Mouse (Mus musculus) urinary bladder, postnatal 36 days (tissue): Measurements from ENCODE around the gene Agbl4.

Experiments used
- DNase-seq, 2 experiments: peaks; one replicate each; pipeline ENCODE4 v3.0.0; 2022; ENCODE audit warnings: low spot score in 2 of 2, mixed read lengths in 1 of 2

Gene Agbl4

DNA sequence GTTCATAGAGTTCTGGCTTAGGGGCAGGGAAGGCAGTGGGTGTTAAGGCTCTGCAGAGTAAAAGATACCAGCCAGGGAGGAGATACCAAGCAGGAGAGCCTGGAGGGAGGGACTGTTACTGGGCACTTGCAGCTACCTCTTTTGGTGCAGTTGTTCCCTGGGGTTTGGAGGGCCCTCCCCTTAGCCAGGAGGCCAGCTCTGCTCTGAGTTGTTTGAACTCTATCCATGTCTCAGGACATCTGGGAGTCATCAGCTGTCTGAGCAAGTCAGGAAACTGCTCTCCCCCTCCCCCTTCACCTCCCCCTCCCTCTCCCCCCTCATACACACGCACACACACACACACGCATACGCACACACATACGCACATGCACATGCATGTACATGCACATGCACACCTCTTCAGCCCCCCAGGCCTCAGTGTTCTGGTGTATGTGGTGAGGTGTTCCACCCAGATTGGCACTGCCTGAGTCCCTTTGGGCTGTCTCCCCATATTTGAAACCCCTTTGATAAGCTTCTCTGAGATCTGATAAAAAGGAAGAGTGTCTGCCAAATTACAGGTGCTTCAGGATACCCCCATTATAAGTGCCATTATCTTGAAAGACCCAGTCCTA is 1089.9 kb downstream of the Agbl4 start:
- no peak for DNase-seq

DNA sequence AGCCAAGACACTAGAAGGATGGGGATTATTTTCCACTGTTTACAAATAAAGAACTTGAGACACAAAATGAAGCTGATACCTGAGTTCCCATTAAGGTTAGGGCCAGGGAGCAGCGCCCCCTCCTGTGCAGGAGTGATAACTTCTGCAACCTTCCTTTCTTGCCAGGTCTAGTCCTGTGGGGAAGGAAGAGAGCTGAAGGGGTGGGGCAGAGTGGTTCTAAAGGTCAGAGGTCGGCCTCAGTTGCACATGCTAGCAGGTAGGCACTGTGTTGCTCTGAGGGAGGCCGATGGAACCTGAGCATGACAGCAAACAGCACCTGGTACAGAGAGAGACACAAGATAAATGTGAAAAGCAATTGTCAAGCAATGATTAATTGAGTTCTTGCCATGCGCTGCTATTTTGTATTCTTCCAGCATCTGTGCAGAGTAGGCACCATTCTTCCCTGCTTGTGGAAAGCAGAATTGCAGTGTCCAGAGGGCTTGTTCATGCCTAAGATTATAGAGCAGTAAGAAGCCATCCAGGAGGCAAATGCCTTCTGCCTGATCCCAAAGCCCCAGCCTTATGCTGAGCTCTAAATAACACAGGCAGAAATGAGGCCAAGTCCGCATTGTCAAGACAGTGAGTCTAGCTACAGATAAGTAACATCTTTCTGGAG is 1096.4 kb downstream of the Agbl4 start:
- DNase-seq: no peak

- DNase-seq: peak; percentile 44 to 47
Measured at GRCm38 (mm10) chr4:111495949-111496348, 1098.5 kb downstream of the Agbl4 start.

DNA sequence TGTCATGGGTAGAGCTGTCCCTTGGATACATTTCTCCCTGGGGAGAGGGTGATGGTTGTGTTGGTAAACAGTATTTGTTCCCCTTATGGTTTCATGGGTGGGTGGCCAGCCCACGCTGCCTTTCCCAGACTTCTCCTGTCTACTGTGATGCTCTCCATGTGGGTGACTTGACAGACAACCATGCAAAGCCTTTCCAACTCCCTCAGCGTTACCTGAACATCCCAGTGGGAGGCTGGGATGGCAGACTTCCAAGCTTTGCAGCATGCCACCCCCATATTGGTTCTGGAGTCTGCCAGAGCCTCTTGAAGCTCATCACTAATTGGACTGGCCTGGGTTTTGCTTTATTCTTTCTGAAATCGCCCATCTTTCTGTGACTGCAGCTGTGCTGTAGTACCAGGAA is 1101.3 kb downstream of the Agbl4 start:
- DNase-seq: no peak

DNA sequence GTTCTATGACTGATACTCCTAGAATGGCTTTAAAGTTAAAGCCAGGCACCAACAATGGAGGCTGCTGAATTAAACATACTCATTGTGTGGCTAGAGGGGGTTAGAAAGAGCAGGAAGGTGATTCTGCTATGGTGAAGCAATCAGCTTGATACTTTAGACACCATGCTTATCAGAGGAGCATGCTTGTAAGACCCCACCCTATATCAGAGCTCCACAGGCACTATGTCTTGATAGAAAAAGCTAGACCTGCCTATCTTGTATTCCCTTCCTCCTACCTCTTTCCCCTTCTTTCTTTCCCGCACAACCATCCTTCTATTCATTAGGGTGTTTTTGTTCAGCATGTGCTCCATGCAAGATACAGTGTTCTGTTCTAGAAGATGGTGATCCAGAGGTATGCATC is 1104.0 kb downstream of the Agbl4 start:
- DNase-seq: no peak

DNA sequence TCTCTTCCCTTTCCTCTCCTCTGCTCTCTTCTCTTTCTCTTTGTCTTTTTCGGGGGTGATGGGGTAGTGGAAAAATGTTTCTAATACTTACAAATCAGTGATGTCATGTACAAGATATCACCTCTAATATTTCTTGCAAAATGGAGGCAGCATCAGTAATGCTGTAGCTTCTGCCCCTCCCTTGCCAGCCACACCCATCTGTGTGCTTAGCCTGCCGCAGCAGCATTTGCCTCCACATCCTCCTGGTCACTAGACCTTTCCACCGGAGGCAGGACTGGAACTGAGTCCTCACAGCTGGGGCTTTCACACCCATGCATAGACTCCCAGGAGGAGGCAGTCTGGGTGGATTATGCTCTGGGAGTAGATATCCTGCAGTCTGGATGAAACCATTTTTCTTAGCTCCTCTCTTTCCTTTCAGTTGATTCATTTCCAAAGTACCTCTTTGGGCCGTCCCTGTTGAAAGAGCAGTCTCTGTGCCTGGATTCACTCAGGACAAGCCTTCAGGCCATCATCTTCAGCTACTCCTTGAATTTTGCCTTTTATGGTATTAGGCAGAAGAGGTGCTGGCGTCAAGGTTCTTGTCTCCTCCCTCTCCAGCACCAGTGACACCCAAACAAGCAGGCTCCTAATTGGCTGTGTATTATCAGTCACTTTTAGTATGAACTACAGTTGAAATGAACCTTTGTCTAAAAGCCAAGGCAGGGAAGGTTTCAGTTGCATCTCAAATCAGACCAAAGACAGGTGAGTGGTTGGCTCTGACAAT is 1105.7 kb downstream of the Agbl4 start:
- DNase-seq: no peak

DNA sequence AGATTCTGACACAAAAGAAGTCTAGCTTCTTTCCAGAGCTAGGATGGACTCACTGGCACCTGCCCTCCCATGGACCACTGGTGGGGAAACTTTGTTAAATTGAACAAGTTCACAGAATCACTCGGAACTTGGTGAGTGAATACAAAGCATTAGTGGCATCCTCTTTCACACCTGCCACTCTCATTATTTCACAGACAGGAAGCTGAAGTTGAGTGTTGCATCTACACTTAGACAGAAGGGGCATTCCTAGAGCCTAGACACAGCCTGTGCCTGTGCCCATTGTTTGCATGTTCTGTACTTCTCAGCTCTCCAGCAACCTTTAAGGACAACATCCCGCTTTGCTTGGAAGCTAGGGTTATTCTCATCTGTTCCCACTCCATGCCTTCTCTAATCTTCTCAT is 1107.5 kb downstream of the Agbl4 start:
- no peak for DNase-seq

- DNase-seq: no peak
Measured at GRCm38 (mm10) chr4:111510129-111510528, 1112.7 kb downstream of the Agbl4 start.

- DNase-seq: no peak
Measured at GRCm38 (mm10) chr4:111513921-111514320, 1116.5 kb downstream of the Agbl4 start.

DNA sequence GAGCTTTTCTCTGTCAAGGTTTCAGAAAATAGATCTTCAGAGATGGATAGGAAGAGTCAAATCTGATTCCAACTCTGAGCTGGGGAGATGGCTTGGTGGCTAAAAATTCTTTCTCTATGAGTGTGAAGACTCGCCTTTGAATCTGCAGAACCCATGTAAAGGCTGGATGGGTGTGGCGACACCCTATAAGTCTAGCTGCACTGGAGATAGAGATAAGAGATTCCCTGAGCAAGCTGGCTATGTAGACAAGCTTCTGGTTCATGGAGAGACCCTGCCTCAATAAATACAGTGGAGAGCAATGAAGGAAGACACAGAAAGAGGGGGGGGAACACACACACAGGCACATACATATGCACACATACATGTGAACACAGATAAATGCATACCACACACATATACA is 1118.7 kb downstream of the Agbl4 start:
- DNase-seq: no peak

DNA sequence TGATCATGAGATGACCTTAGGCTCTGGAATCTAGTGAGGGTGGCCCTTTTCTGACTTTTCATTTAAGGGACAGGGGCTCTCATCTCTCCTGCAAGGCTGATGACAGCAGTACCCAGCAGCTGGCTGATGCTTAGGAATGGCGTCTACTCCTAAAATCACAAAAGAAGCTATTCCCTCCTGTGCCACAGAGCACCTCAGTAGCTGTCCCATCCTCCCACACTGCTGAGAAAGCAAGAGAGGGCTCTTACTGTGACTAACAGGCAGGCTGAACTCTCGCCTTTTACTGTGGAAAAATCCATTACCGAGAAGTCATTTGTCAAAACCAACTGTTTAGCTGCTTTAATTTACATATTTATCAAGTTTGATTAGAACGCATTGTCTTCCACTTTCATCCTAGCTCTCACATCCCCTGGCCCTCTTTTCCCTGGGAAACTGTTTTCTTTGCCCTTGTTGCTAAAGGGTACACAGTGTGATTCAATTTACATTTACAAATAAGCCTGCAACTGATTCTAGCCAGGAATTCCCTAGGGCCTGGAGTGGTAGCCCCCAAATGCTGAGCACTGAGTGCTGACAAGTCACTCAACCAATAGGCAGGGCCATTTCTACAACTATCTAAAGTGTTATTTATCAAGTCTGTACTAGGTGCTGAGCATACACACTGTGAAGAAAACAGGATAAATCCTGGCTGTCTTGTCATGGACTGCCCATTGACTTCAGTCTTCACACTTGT is 1119.8 kb downstream of the Agbl4 start:
- no peak for DNase-seq

- DNase-seq: no peak
Measured at GRCm38 (mm10) chr4:111518191-111518590, 1120.7 kb downstream of the Agbl4 start.

- no peak for DNase-seq
Measured at GRCm38 (mm10) chr4:111519267-111519666, 1121.8 kb downstream of the Agbl4 start.

- DNase-seq: no peak
Measured at GRCm38 (mm10) chr4:111520006-111520405, 1122.5 kb downstream of the Agbl4 start.

DNA sequence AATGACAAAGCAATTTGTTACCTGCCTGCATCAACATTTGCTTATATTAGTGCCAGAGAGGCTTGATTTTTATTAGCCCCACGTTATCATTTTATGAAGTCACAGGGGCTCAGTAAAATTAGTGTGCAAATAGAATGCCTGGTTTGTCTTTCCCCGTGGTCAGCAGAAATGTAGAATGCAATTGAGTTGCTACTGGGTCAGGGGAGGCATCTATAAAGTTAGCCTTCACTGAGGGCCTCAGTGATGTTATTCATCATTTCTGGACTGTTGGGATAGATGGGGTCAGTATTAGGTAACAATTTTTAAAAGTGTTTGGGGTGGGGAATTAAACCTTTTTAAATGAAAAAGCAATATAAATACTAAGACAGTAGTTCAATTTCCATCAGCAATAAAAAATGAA is 1125.5 kb downstream of the Agbl4 start:
- DNase-seq: no peak

DNA sequence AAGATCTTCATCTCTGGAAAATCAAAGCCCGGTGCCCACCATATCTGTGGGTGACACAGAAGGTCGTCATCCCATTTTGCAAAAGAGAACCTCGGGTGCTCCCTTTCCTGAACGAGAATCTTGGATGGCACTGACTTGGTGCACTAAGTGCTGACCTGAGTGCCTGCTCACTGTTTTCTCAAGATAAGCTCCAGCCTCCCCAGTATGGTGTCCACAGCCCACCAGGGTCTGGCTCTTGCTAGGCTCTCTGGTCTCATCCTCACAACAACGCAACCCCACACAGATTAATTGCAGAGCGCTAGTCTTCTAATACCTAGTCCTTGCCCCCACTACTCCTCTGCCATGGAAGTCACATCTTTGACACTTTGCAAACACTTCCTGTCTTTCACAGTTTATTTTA is 1131.5 kb downstream of the Agbl4 start:
- no peak for DNase-seq

GRCm38 (mm10) chr4:111529996-111530395 is 1132.5 kb downstream of the Agbl4 start:
- no peak for DNase-seq

- DNase-seq: no peak
Measured at GRCm38 (mm10) chr4:111530537-111530936, 1133.1 kb downstream of the Agbl4 start.

DNA sequence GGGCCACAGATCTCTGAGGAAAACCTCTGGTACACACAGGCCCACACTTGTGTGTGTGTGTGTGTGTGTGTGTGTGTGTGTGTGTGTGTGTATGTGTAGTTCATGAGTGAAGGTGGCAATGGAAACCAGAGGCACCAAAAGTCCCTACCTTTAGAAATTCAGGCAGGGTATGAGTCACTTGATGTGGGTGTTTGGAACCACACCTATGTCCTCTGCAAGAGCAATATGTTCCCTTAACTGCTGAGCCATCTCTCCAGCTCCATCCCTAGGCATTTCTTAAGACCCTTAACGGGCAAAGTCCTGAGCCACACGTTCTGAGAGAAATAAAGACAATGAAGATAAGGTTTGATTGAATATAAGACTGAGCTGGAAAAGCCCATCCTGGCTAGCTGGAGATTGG is 1147.2 kb downstream of the Agbl4 start:
- DNase-seq: no peak

DNA sequence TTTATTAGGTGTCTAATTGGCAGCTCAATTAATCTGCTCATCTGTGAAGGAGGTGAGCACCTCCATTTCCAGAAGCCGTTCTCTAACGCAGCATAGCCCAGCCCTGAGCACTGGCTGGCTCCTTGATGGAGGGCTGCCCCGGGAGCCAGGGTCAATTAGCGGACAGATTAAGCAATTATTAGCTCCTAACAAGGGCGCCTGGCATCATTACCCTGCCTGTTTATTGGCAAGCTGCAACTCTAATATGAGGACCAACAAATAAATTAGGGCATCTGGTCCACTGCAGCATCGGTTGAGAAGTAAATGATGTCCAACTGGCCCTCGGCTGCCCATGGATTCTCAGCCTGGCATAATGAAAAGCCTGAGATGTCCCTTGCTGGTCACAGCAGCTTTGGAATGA is 1148.5 kb downstream of the Agbl4 start:
- DNase-seq: no peak

GRCm38 (mm10) chr4:111555426-111555825 is 1158.0 kb downstream of the Agbl4 start:
- DNase-seq: no peak

DNA sequence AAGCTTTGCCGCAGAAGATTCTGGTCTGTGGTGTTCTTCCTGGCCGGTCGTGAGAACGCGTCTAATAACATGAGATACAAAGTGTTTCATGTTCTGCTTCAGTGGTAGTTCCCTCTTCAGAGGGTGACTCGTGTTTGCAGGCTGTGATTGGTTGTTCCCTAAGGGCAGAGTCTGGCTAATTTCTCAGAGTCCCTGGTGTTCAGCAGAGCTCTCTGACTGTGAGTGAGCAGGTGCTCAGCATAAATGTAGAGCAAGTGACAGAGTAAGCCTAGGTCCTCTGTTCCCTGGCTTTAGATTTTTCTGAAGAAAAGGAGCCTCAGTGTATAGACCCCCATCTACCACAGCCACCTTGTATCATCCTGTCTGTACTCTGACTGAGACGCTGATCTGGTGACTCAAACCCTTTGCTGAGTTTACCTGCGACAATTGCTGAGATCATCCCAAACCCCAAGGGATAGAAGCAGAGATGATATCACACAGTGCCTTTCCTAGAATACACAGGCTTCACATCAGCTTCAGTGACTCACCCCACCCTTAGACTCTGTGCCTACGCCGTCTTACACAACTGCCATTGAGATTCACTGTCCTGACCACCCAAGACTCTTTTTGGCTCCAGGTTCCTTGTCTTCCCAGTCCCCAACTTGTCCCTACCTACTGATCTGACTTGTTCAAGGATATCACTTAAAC is 1179.8 kb downstream of the Agbl4 start:
- no peak for DNase-seq
